Mouse (Mus musculus) A20 (cell line): ENCODE measurements around the gene Morc2a.
A peak's percentile ranks its signal among the peaks of the same experiment; 100 is the strongest.

Experiments used
- DNase-seq: peaks from one replicate; pipeline ENCODE4 v3.0.0-alpha.2; 2011; ENCODE audit warnings: low read depth, low spot score

Gene Morc2a

GRCm38 (mm10) chr11:3684232-3684631 is 35.2 kb downstream of the Morc2a start:
- DNase-seq = no peak

GRCm38 (mm10) chr11:3684723-3685430 is 35.9 kb downstream of the Morc2a start:
- no peak for DNase-seq

- no peak for DNase-seq
Measured at GRCm38 (mm10) chr11:3685431-3685830, 36.4 kb downstream of the Morc2a start.

- no peak for DNase-seq
Measured at GRCm38 (mm10) chr11:3686318-3686717, 37.3 kb downstream of the Morc2a start.

- DNase-seq = no peak
Measured at GRCm38 (mm10) chr11:3686885-3687284, 37.9 kb downstream of the Morc2a start.

- DNase-seq = no peak
Measured at GRCm38 (mm10) chr11:3691746-3692145, 42.8 kb downstream of the Morc2a start.

GRCm38 (mm10) chr11:3696086-3696616 is 47.2 kb downstream of the Morc2a start:
- DNase-seq = no peak

- peak; percentile 30 for DNase-seq
Measured at GRCm38 (mm10) chr11:3697441-3697840, 48.5 kb downstream of the Morc2a start.

- DNase-seq = no peak
Measured at GRCm38 (mm10) chr11:3703089-3703992, 54.4 kb downstream of the Morc2a start.

- DNase-seq = no peak
Measured at GRCm38 (mm10) chr11:3704404-3704803, 55.4 kb downstream of the Morc2a start.

- no peak for DNase-seq
Measured at GRCm38 (mm10) chr11:3707057-3707456, 58.1 kb downstream of the Morc2a start.

- no peak for DNase-seq
Measured at GRCm38 (mm10) chr11:3710203-3710602, 61.2 kb downstream of the Morc2a start.

- DNase-seq = peak; percentile 64
Measured at GRCm38 (mm10) chr11:3714486-3714885, 65.5 kb downstream of the Morc2a start.

GRCm38 (mm10) chr11:3716662-3717061 is 67.7 kb downstream of the Morc2a start:
- DNase-seq = no peak

- DNase-seq = no peak
Measured at GRCm38 (mm10) chr11:3722036-3722435, 73.0 kb downstream of the Morc2a start.

GRCm38 (mm10) chr11:3722861-3723260 is 73.9 kb downstream of the Morc2a start:
- no peak for DNase-seq

- DNase-seq = no peak
Measured at GRCm38 (mm10) chr11:3723910-3724309, 74.9 kb downstream of the Morc2a start.

GRCm38 (mm10) chr11:3724726-3725125 is 75.7 kb downstream of the Morc2a start:
- no peak for DNase-seq

- no peak for DNase-seq
Measured at GRCm38 (mm10) chr11:3725331-3726054, 76.5 kb downstream of the Morc2a start.

GRCm38 (mm10) chr11:3727438-3728105 is 78.6 kb downstream of the Morc2a start:
- DNase-seq = no peak

GRCm38 (mm10) chr11:3731469-3731868 is 82.5 kb downstream of the Morc2a start:
- no peak for DNase-seq
